Mouse (Mus musculus) embryo, embryonic 10.5 days (tissue): ENCODE data around the gene Ctsq.
"Not testable (repeated sequence)": the region's sequence is repeated elsewhere in the genome, so short reads cannot be mapped to it uniquely, and the experiment has no call there.

Experiments used
- DNase-seq: peaks from one replicate; pipeline ENCODE4 v3.0.0-alpha.2; 2015; ENCODE audit warnings: low spot score

Gene Ctsq

DNA sequence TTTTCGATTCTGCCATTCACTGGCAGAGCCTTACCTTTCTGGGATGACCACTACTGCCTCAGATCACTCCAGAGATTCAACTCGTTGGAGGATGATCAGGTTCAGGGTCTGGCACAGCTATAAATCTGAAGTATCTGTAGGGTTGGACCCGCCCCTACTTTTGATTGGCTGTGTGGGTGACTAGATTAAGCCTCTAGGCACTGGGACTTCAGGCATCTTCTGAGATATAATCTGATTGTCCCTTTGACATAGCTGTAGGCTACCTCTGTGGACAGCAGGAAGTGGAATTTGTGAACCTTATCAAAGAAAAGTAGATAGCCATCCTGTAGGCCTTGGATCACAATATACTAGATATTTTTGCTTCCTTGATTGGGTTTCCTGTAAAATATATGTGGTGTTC, at the start of gene Ctsq:
Gene Ctsq (minus strand): TSS at position 101 of the 400 bp plus-strand sequence.
- no peak for DNase-seq

DNA sequence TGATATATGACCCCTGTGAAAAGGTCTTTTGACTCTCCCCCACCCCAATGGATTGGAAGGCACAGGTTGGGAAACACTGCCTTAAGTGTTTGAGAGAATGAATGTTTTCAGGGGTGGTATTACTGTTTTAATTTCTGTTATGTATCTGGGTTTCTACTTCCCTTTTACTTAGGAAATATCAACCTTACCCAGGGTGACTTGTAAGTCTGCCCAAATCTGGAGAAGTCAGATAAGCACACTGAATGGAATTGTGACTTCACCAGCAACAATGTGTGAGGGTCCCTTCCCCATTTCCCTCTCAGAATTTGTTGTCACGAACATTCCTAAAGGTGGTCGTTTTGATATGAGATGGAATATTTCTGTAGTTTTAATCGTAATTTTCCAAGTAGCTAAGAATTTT, 17.6 kb downstream of the Ctsq start:
- no peak for DNase-seq

DNA sequence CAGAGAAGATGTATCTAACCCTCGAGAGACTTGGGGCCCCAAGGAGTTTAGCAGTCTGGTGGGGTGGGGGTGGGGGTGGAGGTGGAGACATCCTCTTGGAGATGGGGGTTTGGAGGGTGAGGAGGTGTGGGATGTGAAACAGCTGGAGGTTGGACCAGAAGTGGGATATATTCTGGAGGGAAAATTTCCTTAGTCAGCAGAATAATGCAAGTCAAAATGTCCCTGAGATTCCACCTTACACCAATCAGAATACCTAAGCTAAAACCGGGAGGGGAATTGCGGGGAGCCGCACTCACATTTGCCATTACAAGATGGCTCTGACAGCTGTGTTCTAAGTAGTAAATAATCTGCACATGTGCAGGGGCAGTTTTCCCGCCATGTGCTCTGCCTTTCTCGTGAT, 18.6 kb downstream of the Ctsq start:
- DNase-seq: no peak

DNA sequence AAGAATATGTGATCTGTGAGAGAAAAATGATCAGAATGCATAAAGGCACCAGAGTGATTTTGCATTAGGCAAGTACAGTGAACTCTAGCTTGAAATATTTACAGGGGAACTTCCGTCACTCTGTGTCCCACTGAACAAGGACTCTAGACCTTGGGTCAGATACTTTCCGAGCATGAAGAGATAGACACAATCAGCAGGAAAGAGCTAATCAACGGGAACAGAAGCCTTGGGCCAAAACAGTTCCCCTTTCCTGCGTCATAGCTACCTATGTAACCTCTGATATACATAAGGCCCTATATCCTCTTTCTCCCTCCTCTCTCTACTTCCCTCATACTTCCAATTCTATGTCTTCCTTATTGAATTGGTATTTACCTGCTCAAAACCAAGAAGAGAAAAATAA, 30.3 kb downstream of the Ctsq start:
- DNase-seq: no peak

DNA sequence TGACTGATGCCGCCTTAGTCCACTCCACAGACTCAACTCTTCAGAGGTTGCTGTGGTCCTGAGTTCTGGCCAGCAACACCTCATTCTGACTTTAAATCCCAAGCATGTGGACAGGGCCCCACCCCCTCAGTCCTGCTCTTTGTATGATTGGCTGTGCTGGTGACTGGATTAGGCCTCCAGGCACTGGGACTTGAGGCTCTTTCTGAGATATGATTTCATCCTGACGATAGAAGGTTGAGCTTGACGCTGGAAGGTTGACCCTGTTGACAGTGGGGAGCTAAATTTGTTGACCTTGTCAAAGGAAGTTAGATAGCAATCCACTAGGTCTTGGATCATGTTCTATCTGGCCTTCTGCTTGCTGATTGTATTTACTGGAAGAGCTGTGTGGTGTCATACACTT, 34.6 kb downstream of the Ctsq start, which contains the start of gene Ctsj:
Gene Ctsj (minus strand): TSS at position 101 of the 400 bp plus-strand sequence.
- no peak for DNase-seq

- no peak for DNase-seq
These were observed 42.8 kb downstream of the Ctsq start for GRCm38 (mm10) chr13:60997600-60997999.

- not testable (repeated sequence) for DNase-seq
These were observed 53.5 kb downstream of the Ctsq start for GRCm38 (mm10) chr13:60986915-60987314.
